Mouse (Mus musculus) heart, postnatal 0 days (tissue): Measurements from ENCODE around the gene Tgfbr1. TPM values are rescaled to one million over a fixed set of nuclear protein-coding genes. Genes with fewer than 3 reads are reported as not detected.
"Not testable (repeated sequence)": the region's sequence is repeated elsewhere in the genome, so short reads cannot be mapped to it uniquely, and the experiment has no call there.

Experiments
- ATAC-seq: fragments of 200-750 bp; cut with Nextera tagmentation; 2 replicates; pipeline ENCODE4 v1.8.0; 2017; ENCODE audit warnings: low read depth, moderate number of reproducible peaks, moderate library complexity; ENCODE audit not compliant: insufficient read depth
- DNase-seq: peaks from one replicate; pipeline ENCODE4 v3.0.0-alpha.2; 2016; ENCODE audit warnings: low spot score
- H3K27ac ChIP-seq: fragments of 300-500 bp; sonication (generic); 2 replicates; pipeline ENCODE4 v1.5.1; 2014; ENCODE audit warnings: low read depth, mild to moderate bottlenecking
- H3K27me3 ChIP-seq: fragments of 300-500 bp; sonication (generic); 2 replicates; pipeline ENCODE4 v1.6.1; 2014; ENCODE audit warnings: low read length, mixed read lengths; ENCODE audit not compliant: control insufficient read depth, insufficient read depth
- H3K36me3 ChIP-seq: fragments of 300-500 bp; sonication (generic); replicated peaks from 2 replicates; pipeline ENCODE4 v1.6.1; 2014; ENCODE audit warnings: low read length, mixed read lengths; ENCODE audit not compliant: control insufficient read depth, insufficient read depth
- H3K4me1 ChIP-seq: fragments of 300-500 bp; sonication (generic); 2 replicates; pipeline ENCODE4 v1.6.1; 2014; ENCODE audit warnings: antibody characterized with exemption; ENCODE audit not compliant: control insufficient read depth, insufficient read depth
- H3K4me2 ChIP-seq: fragments of 300-500 bp; sonication (generic); 2 replicates; pipeline ENCODE4 v1.6.1; 2014; ENCODE audit warnings: low read depth, mild to moderate bottlenecking, low read length, moderate library complexity
- H3K4me3 ChIP-seq: fragments of 300-500 bp; sonication (generic); 2 replicates; pipeline ENCODE4 v1.5.1; 2014; ENCODE audit warnings: low read depth, low read length
- H3K9ac ChIP-seq: fragments of 300-500 bp; sonication (generic); replicated peaks from 2 replicates; pipeline ENCODE4 v1.6.1; 2014; ENCODE audit warnings: low read depth, low read length, mixed read lengths
- H3K9me3 ChIP-seq: fragments of 300-500 bp; sonication (generic); replicated peaks from 2 replicates; pipeline ENCODE4 v1.6.1; 2016; ENCODE audit warnings: low read length; ENCODE audit not compliant: control insufficient read depth
- CTCF ChIP-seq: IDR thresholded peaks from 2 replicates; pipeline ENCODE4 v1.5.1; 2016; ENCODE audit warnings: antibody characterized with exemption, control low read depth, low read depth
- EP300 ChIP-seq: IDR thresholded peaks from 2 replicates; pipeline ENCODE4 v1.6.1; 2016; ENCODE audit warnings: antibody characterized with exemption, low read depth
- WGBS: fragments of 180-500 bp; shearing (Covaris S2); extraction: QIAGEN DNeasy Blood & Tissue Kit; methylation state at CpG from one replicate; pipeline ENCODE4 v1.1.7; 2014; 5-methylcytosine and 5-hydroxymethylcytosine counted together
- polyA plus RNA-seq: library from polyadenylated mRNA; unstranded; fragments of >200 nt; fragmentation: Nextera tagmentation; extraction: Ambion mirVana; gene quantifications from 2 replicates; pipeline ENCODE4 v1.2.1, GENCODE M21; 2015
- total RNA-seq: library from RNA; depleted of rRNA; stranded (reverse); fragments of >200 nt; gene quantifications from 2 replicates; pipeline ENCODE4 v1.2.3, GENCODE M21; 2014; ENCODE audit warnings: low replicate concordance

Gene Tgfbr1
- total and polyA plus RNA-seq, 2 experiments from 2014 or later: 7.8 to 19.8 TPM

GRCm38 (mm10) chr4:47354304-47354703 is 1.3 kb downstream of the Tgfbr1 start:
- ATAC-seq (no peak), DNase-seq (no peak)
- Histone ChIP-seq H3K4me2 (peak overlapping the region; percentile 100), H3K27ac (no peak overlapping the region), H3K4me1 (peaks cover 13% of the 10 kb centered on the region), H3K36me3 (no peaks in the 10 kb centered on the region), H3K27me3 (0 out of 2 replicates have a peak, but pooled peaks cover 4% of the 10 kb centered on the region), H3K9me3 (no peaks in the 10 kb centered on the region), H3K4me3 (peak overlapping the region; percentile 87), H3K9ac (peak overlapping the region; percentile 84; the same call in 1 of the 2 replicates)
- TF ChIP-seq CTCF (no peak), EP300 (no peak)
- 44% methylated on average over 3 of the region's 3 CpGs for WGBS

- Histone ChIP-seq H3K4me3 (no peak overlapping the region), H3K4me1 (peaks cover 16% of the 10 kb centered on the region), H3K36me3 (no peaks in the 10 kb centered on the region), H3K27ac (no peak overlapping the region), H3K27me3 (no peaks in the 10 kb centered on the region), H3K4me2 (no peak overlapping the region), H3K9me3 (0 out of 2 replicates have a peak, but pooled peaks cover 3% of the 10 kb centered on the region), H3K9ac (no peak overlapping the region)
- WGBS: 81% methylated on average over 2 of the region's 2 CpGs
- DNase-seq (no peak), ATAC-seq (no peak)
- TF ChIP-seq EP300: no peak
- TF ChIP-seq CTCF: no peak
Measured at GRCm38 (mm10) chr4:47362662-47363061, 9.6 kb downstream of the Tgfbr1 start.

- Histone ChIP-seq H3K36me3 (no peaks in the 10 kb centered on the region), H3K4me3 (no peak overlapping the region), H3K9ac (no peak overlapping the region), H3K4me2 (no peak overlapping the region), H3K27ac (no peak overlapping the region), H3K27me3 (no peaks in the 10 kb centered on the region), H3K9me3 (0 out of 2 replicates have a peak, but pooled peaks cover 3% of the 10 kb centered on the region), H3K4me1 (peaks cover 12% of the 10 kb centered on the region)
- ATAC-seq: no peak
- TF ChIP-seq EP300 (no peak), CTCF (no peak)
- 32% methylated on average over 3 of the region's 3 CpGs for WGBS
- peak; percentile 31 for DNase-seq
Measured at GRCm38 (mm10) chr4:47363134-47363533, 10.1 kb downstream of the Tgfbr1 start.

GRCm38 (mm10) chr4:47368717-47369116 is 15.7 kb downstream of the Tgfbr1 start:
- Histone ChIP-seq H3K27ac (no peak overlapping the region), H3K9ac (no peak overlapping the region), H3K36me3 (no peaks in the 10 kb centered on the region), H3K4me3 (no peak overlapping the region), H3K4me1 (no peaks in the 10 kb centered on the region; the same call in 1 of the 2 replicates), H3K27me3 (no peaks in the 10 kb centered on the region), H3K9me3 (0 out of 2 replicates have a peak, but pooled peaks cover 3% of the 10 kb centered on the region), H3K4me2 (no peak overlapping the region)
- 63% methylated on average over 2 of the region's 2 CpGs for WGBS
- ATAC-seq (no peak), DNase-seq (no peak)
- TF ChIP-seq CTCF (no peak), EP300 (no peak)

- TF ChIP-seq CTCF: no peak
- no peak for TF ChIP-seq EP300
- Histone ChIP-seq H3K27me3 (no peaks in the 10 kb centered on the region), H3K4me1 (peaks cover 24% of the 10 kb centered on the region), H3K27ac (no peak overlapping the region), H3K36me3 (no peaks in the 10 kb centered on the region), H3K9ac (no peak overlapping the region), H3K4me2 (no peak overlapping the region), H3K4me3 (no peak overlapping the region), H3K9me3 (0 out of 2 replicates have a peak, but pooled peaks cover 7% of the 10 kb centered on the region)
- DNase-seq: no peak
- no peak for ATAC-seq
- WGBS: 41% methylated on average over 1 of the region's 1 CpGs
Measured at GRCm38 (mm10) chr4:47378716-47379115, 25.7 kb downstream of the Tgfbr1 start.

GRCm38 (mm10) chr4:47382426-47382825 is 29.4 kb downstream of the Tgfbr1 start:
- H3K4me1 ChIP-seq: peaks cover 24% of the 10 kb centered on the region
- no peaks in the 10 kb centered on the region for H3K9me3 ChIP-seq
- no peaks in the 10 kb centered on the region for H3K27me3 ChIP-seq
- H3K9ac ChIP-seq: no peak overlapping the region
- DNase-seq (no peak), ATAC-seq (no peak)
- 0% methylated on average over 1 of the region's 1 CpGs for WGBS
- H3K4me2 ChIP-seq: no peak overlapping the region
- TF ChIP-seq CTCF: no peak
- H3K4me3 ChIP-seq: no peak overlapping the region
- 0 out of 2 replicates have a peak, but pooled peaks cover 3% of the 10 kb centered on the region for H3K36me3 ChIP-seq
- H3K27ac ChIP-seq: no peak overlapping the region

DNA sequence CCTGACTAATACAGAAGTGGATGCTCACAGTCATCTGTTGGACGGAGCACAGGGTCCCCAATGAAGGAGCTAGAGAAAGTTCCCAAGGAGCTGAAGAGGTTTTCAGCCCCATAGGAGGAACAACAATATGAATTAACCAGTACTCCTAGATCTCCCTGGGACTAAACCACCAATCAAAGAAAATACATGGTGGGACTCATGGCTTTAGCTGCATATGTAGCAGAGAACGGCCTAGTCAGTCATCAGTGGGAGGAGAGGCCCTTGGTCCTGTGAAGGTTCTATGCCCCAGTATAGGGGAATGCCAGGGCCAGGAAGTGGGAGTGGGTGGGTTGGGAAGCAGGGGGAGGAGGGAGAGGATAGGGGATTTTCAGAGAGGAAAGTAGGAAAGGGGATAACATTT is 38.9 kb downstream of the Tgfbr1 start:
- not testable (repeated sequence) for H3K4me3 ChIP-seq, H3K27me3 ChIP-seq, ATAC-seq, H3K27ac ChIP-seq, DNase-seq, H3K9ac ChIP-seq, H3K4me2 ChIP-seq, H3K4me1 ChIP-seq, H3K9me3 ChIP-seq, H3K36me3 ChIP-seq
- 93% methylated on average over 2 of the region's 2 CpGs for WGBS
